Mouse (Mus musculus) right cerebral cortex, postnatal 14 days (tissue): ENCODE measurements around the gene Sprr2d.

Experiments
- DNase-seq: peaks from one replicate; pipeline ENCODE4 v3.0.0; 2022

Sprr2d gene

DNA sequence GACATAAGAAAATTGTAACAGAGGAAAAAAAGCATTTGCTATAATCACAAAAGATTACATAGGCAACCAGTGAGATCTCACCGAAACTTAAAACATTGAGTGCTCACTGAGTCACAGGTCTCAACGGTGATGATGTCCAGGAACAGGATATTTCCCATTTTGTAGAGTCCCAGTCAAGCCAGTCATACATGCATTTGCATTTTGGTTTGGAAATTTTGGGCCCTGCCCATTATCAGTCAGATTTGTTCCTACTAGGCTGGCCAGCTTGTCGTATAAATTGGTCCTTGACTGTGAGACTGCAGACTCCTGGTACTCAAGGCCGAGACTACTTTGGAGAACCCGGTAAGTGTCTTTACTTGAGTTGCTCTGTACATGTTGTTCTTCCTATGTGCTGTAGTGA is at the start of gene Sprr2d:
Gene Sprr2d (plus strand): TSS at position 301 of the 400 bp plus-strand sequence.
- no peak for DNase-seq

DNA sequence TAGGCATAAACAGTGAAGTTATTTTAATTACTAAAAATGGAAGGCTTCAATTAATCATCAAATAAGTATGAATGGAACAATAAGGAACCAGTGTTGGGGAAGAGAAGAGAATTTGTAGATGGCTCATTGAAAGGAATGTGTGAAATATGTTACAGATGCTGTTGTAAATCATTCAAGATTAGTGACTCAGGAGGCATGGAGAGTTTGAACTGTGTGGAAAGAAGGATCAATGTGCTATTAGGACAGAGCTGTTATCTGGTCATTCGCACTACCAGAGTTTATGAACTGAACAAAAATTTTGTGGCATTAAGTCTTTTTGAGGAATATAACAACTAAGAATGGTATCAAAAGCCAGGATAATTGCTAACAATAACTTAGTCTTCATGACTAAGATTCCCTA is 31.5 kb upstream of the Sprr2d start:
- no peak for DNase-seq

DNA sequence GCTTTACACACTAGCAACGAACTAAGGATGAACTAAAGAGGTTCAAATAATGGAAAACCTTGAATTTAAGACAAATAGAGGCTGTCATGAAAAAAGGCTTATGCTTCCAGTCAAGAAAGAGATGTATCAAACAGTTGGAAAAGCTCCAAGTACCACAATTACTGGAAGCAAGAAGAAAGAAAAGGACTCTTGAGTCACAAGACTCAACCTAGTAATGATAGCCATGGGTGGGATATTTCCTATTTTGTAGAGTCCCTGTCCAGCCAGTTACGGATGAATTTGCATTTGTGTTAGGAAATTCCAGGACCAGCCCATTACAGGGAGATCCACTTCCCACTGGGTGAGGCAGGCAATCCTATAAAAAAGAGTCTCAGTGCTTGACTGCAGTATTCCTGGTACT is 22.6 kb upstream of the Sprr2d start, which contains the start of gene Sprr2b:
Gene Sprr2b (plus strand): TSS at position 301 of the 400 bp plus-strand sequence.
- no peak for DNase-seq

DNA sequence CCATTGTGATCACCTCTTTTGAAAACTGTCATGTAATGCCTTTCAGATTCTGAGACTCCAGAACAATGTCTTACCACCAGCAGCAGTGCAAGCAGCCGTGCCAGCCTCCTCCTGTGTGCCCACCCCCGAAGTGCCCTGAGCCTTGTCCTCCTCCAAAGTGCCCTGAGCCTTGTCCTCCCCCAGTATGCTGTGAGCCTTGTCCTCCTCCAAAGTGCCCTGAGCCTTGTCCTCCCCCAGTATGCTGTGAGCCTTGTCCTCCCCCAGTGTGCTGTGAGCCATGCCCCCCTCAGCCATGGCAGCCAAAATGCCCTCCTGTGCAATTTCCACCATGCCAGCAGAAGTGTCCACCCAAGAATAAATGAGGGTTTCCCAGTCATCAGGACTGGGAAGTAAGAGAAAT is 21.6 kb upstream of the Sprr2d start:
- no peak for DNase-seq

DNA sequence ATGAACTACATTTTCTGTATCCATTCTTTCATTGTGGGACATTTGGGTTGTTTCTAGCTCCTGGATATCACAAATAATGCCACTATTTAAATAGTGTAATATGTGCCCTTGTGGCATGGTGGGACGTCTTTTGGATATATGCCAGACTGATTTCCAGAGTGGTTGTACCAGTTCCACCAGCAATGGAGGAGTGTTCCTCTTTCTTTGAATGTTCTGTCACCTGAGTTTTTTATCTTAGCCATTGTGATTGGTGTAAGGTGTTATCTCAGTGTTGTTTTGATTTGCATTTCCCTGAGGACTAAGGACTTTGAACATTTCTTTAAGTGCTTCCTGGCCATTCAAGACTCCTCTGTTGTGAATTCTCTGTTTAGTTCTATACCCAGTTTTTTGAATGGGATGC is 2.7 kb upstream of the Sprr2d start:
- DNase-seq: no peak

DNA sequence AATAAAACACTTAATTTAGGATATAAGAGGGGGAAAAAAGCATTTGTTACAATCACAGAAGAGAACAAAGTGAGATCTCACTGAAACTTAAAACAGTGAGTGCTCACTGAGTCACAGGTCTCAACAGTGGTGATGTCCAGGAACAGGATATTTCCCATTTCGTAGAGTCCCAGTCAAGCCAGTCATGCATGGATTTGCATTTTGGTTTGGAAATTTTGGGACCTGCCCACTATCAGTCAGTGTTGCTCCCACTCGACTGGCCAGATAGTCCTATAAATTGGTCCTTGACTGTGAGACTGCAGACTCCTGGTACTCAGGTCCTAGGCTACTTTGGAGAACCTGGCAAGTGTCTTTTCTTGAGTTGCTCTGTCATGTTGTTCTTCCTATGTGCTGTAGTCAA is 12.9 kb downstream of the Sprr2d start, which contains the start of gene Sprr2e:
Gene Sprr2e (plus strand): TSS at position 301 of the 400 bp plus-strand sequence.
- DNase-seq: no peak

DNA sequence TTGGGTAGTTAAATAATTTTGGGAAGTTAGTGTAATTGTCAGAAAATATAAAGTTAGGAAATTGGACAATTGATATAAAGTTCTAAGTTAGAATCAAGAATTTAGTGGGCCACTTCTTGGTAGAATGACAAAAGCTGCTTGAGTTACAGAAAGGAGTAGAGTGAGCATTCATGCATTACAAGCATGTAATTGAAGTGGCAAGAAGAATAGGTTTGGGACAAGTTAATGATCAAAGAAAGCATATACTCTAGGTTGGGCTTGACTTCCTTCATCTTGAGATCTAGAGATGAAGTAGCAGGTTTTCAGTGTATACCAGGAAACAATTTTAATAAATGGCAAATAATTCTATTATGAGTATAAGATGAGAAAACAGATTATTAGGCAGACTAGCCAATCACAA is 22.7 kb downstream of the Sprr2d start:
- DNase-seq: no peak

DNA sequence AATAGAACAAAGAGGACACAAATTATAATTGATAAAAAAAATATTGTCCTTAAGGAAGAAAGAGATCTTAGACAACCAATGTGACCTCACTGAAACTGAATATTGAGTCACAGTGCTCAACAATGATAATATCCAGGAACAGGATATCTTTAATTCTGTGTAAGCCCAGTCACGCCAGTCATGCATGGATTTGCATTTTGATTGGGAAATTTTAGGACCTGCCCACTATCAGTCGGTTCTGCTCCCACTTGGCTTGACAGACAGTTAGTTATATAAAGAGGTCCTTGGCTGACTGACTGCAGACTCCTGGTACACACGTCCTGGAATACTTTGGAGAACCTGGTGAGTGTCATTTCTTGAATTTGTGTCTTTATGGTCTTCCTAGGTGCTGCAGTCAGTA is 25.9 kb downstream of the Sprr2d start, which contains the start of gene Sprr2f:
Gene Sprr2f (plus strand): TSS at position 301 of the 400 bp plus-strand sequence.
- no peak for DNase-seq

DNA sequence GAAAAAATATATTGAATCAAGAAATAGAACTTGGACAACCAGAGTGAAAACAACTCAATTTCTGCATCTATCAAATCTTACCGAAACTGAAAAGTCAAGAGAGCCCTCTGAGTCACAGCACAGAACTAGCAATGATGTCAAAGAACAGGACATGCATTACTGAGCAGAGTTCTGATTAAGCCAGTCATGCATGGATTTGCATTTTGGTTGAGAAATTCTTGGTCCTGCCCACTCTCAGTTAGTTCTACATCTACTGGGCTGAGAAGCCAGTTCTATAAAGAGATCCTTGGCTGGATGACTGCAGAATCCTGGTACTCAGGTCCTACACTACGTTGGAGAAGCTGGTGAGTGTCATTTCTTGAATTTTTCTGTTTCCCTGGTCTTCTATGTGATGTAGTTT is 34.7 kb downstream of the Sprr2d start:
- DNase-seq: no peak

DNA sequence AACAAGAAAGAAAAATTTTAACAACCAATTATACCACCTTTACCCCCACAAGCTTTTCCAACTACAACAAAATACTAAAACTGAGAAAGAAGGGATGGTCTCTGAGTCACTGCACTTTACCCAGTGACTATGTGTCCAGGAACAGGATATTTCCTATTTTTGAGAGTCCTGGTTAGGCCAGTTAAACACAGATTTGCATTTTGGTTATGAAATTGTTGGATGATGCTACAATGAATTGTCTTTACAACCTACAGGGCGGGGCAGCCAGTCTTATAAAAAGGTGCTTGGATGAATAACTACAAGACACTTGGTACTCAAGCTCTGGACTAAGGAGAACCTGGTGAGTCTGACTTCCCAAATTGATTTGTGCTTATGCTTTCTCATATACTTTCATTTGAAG is 46.4 kb downstream of the Sprr2d start, which contains the start of gene Sprr2h:
Gene Sprr2h (plus strand): TSS at position 301 of the 400 bp plus-strand sequence.
- no peak for DNase-seq
